Mouse (Mus musculus) limb, embryonic 11.5 days (tissue): ENCODE results near the gene Cep128. TPM values are rescaled to one million over a fixed set of nuclear protein-coding genes. Genes with fewer than 3 reads are reported as not detected.

Experiments used
- ATAC-seq: fragments of 200-750 bp; cut with Nextera tagmentation; 2 replicates; pipeline ENCODE4 v1.8.0; 2017; ENCODE audit warnings: low read depth; ENCODE audit not compliant: insufficient number of reproducible peaks, low FRiP score, low TSS enrichment
- DNase-seq: peaks from one replicate; pipeline ENCODE4 v3.0.0-alpha.2; 2015; ENCODE audit warnings: low spot score
- H3K27ac ChIP-seq: fragments of 300-500 bp; sonication (generic); replicated peaks from 2 replicates; pipeline ENCODE4 v1.5.1; 2014; ENCODE audit warnings: low read depth, mild to moderate bottlenecking, low read length
- H3K27me3 ChIP-seq: fragments of 300-500 bp; sonication (generic); 2 replicates; pipeline ENCODE4 v1.6.1; 2014; ENCODE audit warnings: mild to moderate bottlenecking, low read length, mixed read lengths; ENCODE audit not compliant: control insufficient read depth, insufficient read depth
- H3K36me3 ChIP-seq: fragments of 300-500 bp; sonication (generic); 2 replicates; pipeline ENCODE4 v1.6.1; 2014; ENCODE audit warnings: mild to moderate bottlenecking, low read length, moderate library complexity, mixed read lengths; ENCODE audit not compliant: control insufficient read depth, insufficient read depth
- H3K4me1 ChIP-seq: fragments of 300-500 bp; sonication (generic); 2 replicates; pipeline ENCODE4 v1.6.1; 2014; ENCODE audit warnings: low read length, mixed read lengths; ENCODE audit not compliant: control insufficient read depth, insufficient read depth
- H3K4me2 ChIP-seq: fragments of 300-500 bp; sonication (generic); 2 replicates; pipeline ENCODE4 v1.6.1; 2014; ENCODE audit warnings: low read depth, mild to moderate bottlenecking, moderate library complexity; ENCODE audit not compliant: severe bottlenecking
- H3K4me3 ChIP-seq: fragments of 300-500 bp; sonication (generic); 2 replicates; pipeline ENCODE4 v1.5.1; 2014; ENCODE audit warnings: low read depth, low read length
- H3K9ac ChIP-seq: fragments of 300-500 bp; sonication (generic); 2 replicates; pipeline ENCODE4 v1.6.1; 2014; ENCODE audit warnings: mild to moderate bottlenecking, low read length
- H3K9me3 ChIP-seq: fragments of 300-500 bp; sonication (generic); 2 replicates; pipeline ENCODE4 v1.6.1; 2016; ENCODE audit warnings: low read length; ENCODE audit not compliant: control insufficient read depth
- WGBS: fragments of 180-500 bp; shearing (Covaris S2); extraction: QIAGEN DNeasy Blood & Tissue Kit; methylation state at CpG from one replicate; pipeline ENCODE4 v1.1.7; 2014; 5-methylcytosine and 5-hydroxymethylcytosine counted together
- polyA plus RNA-seq: library from polyadenylated mRNA; unstranded; fragments of >200 nt; fragmentation: Nextera tagmentation; extraction: Ambion mirVana; gene quantifications from 2 replicates; pipeline ENCODE4 v1.2.1, GENCODE M21; 2014

The Cep128 gene
- polyA plus RNA-seq, 1 experiment from 2014 or later: 10.1 TPM

- Histone ChIP-seq H3K9ac (no peak overlapping the region), H3K27ac (no peak overlapping the region), H3K4me3 (no peak overlapping the region), H3K4me1 (no peaks in the 10 kb centered on the region), H3K9me3 (no peaks in the 10 kb centered on the region), H3K27me3 (no peaks in the 10 kb centered on the region), H3K4me2 (no peak overlapping the region), H3K36me3 (no peaks in the 10 kb centered on the region)
- DNase-seq (no peak), ATAC-seq (no peak)
- 89% methylated on average over 10 of the region's 10 CpGs for WGBS
Measured at GRCm38 (mm10) chr12:91056885-91057284, 327.3 kb downstream of the Cep128 start.

GRCm38 (mm10) chr12:91052301-91052700 lies 331.9 kb downstream of the Cep128 start:
- H3K4me2 ChIP-seq: no peak overlapping the region
- no peaks in the 10 kb centered on the region for H3K9me3 ChIP-seq
- H3K27me3 ChIP-seq: no peaks in the 10 kb centered on the region
- H3K36me3 ChIP-seq: no peaks in the 10 kb centered on the region
- no peak overlapping the region for H3K4me3 ChIP-seq
- H3K27ac ChIP-seq: no peak overlapping the region
- DNase-seq (no peak), ATAC-seq (no peak)
- no peak overlapping the region for H3K9ac ChIP-seq
- WGBS: 82% methylated on average over 3 of the region's 3 CpGs
- H3K4me1 ChIP-seq: no peaks in the 10 kb centered on the region

GRCm38 (mm10) chr12:91050593-91051325 lies 333.4 kb downstream of the Cep128 start:
- H3K4me1 ChIP-seq: no peaks in the 10 kb centered on the region
- no peak overlapping the region for H3K9ac ChIP-seq
- no peak overlapping the region for H3K4me3 ChIP-seq
- WGBS: 93% methylated on average over 9 of the region's 9 CpGs
- no peaks in the 10 kb centered on the region for H3K9me3 ChIP-seq
- ATAC-seq (no peak), DNase-seq (no peak)
- H3K36me3 ChIP-seq: no peaks in the 10 kb centered on the region
- H3K27ac ChIP-seq: no peak overlapping the region
- H3K4me2 ChIP-seq: no peak overlapping the region
- no peaks in the 10 kb centered on the region for H3K27me3 ChIP-seq

GRCm38 (mm10) chr12:91041363-91041762 lies 342.8 kb downstream of the Cep128 start:
- WGBS: 88% methylated on average over 4 of the region's 4 CpGs
- H3K27me3 ChIP-seq: no peaks in the 10 kb centered on the region
- H3K4me2 ChIP-seq: no peak overlapping the region
- DNase-seq: no peak
- no peaks in the 10 kb centered on the region for H3K4me1 ChIP-seq
- H3K9ac ChIP-seq: no peak overlapping the region
- no peak overlapping the region for H3K4me3 ChIP-seq
- H3K9me3 ChIP-seq: no peaks in the 10 kb centered on the region
- no peak for ATAC-seq
- H3K36me3 ChIP-seq: no peaks in the 10 kb centered on the region
- H3K27ac ChIP-seq: no peak overlapping the region

GRCm38 (mm10) chr12:91040267-91040905 lies 343.8 kb downstream of the Cep128 start:
- WGBS: 85% methylated on average over 7 of the region's 7 CpGs
- no peaks in the 10 kb centered on the region for H3K27me3 ChIP-seq
- H3K4me3 ChIP-seq: no peak overlapping the region
- ATAC-seq (no peak), DNase-seq (no peak)
- no peak overlapping the region for H3K9ac ChIP-seq
- H3K4me2 ChIP-seq: no peak overlapping the region
- no peak overlapping the region for H3K27ac ChIP-seq
- no peaks in the 10 kb centered on the region for H3K4me1 ChIP-seq
- no peaks in the 10 kb centered on the region for H3K36me3 ChIP-seq
- H3K9me3 ChIP-seq: no peaks in the 10 kb centered on the region

GRCm38 (mm10) chr12:91029116-91029515 lies 355.1 kb downstream of the Cep128 start:
- H3K27me3 ChIP-seq: no peaks in the 10 kb centered on the region
- no peaks in the 10 kb centered on the region for H3K4me1 ChIP-seq
- H3K4me2 ChIP-seq: no peak overlapping the region
- H3K36me3 ChIP-seq: no peaks in the 10 kb centered on the region
- no peak overlapping the region for H3K27ac ChIP-seq
- 80% methylated on average over 5 of the region's 5 CpGs for WGBS
- no peak; the same call in 1 of the 2 replicates for ATAC-seq
- H3K9me3 ChIP-seq: no peaks in the 10 kb centered on the region
- no peak overlapping the region for H3K9ac ChIP-seq
- H3K4me3 ChIP-seq: no peak overlapping the region
- DNase-seq: no peak

GRCm38 (mm10) chr12:91027681-91028080 lies 356.5 kb downstream of the Cep128 start:
- DNase-seq (no peak), ATAC-seq (no peak)
- Histone ChIP-seq H3K9me3 (no peaks in the 10 kb centered on the region), H3K27ac (no peak overlapping the region), H3K4me2 (no peak overlapping the region), H3K27me3 (no peaks in the 10 kb centered on the region), H3K9ac (no peak overlapping the region), H3K4me3 (no peak overlapping the region), H3K36me3 (no peaks in the 10 kb centered on the region), H3K4me1 (no peaks in the 10 kb centered on the region)
- 94% methylated on average over 9 of the region's 9 CpGs for WGBS

- H3K4me2 ChIP-seq: no peak overlapping the region
- H3K36me3 ChIP-seq: no peaks in the 10 kb centered on the region
- no peak overlapping the region for H3K27ac ChIP-seq
- no peak overlapping the region for H3K4me3 ChIP-seq
- no peaks in the 10 kb centered on the region for H3K27me3 ChIP-seq
- no peak for DNase-seq
- ATAC-seq: no peak
- WGBS: 90% methylated on average over 4 of the region's 4 CpGs
- H3K4me1 ChIP-seq: no peaks in the 10 kb centered on the region
- no peaks in the 10 kb centered on the region for H3K9me3 ChIP-seq
- H3K9ac ChIP-seq: no peak overlapping the region
Measured at GRCm38 (mm10) chr12:91027100-91027499, 357.1 kb downstream of the Cep128 start.
